Mouse (Mus musculus) hindbrain, embryonic 13.5 days (tissue): ENCODE measurements around the gene Zmiz1. TPM values are rescaled to one million over a fixed set of nuclear protein-coding genes. Genes with fewer than 3 reads are reported as not detected.
A peak's percentile ranks its signal among the peaks of the same experiment; 100 is the strongest.

Experiments
- ATAC-seq: fragments of 200-750 bp; cut with Nextera tagmentation; 2 replicates; pipeline ENCODE4 v1.8.0; 2017; ENCODE audit warnings: moderate TSS enrichment; ENCODE audit not compliant: low FRiP score
- H3K27ac ChIP-seq: fragments of 300-500 bp; sonication (generic); 2 replicates; pipeline ENCODE4 v1.5.1; 2015; ENCODE audit warnings: inconsistent platforms, mild to moderate bottlenecking, moderate library complexity
- H3K27me3 ChIP-seq: fragments of 300-500 bp; sonication (generic); 2 replicates; pipeline ENCODE4 v1.6.1; 2015; ENCODE audit warnings: mild to moderate bottlenecking, inconsistent platforms
- H3K36me3 ChIP-seq: fragments of 300-500 bp; sonication (generic); 2 replicates; pipeline ENCODE4 v1.6.1; 2015; ENCODE audit warnings: mild to moderate bottlenecking, inconsistent platforms
- H3K4me1 ChIP-seq: fragments of 300-500 bp; sonication (generic); replicated peaks from 2 replicates; pipeline ENCODE4 v1.6.1; 2015; ENCODE audit warnings: inconsistent platforms
- H3K4me2 ChIP-seq: fragments of 300-500 bp; sonication (generic); 2 replicates; pipeline ENCODE4 v1.6.1; 2015; ENCODE audit warnings: inconsistent platforms, mild to moderate bottlenecking, moderate library complexity
- H3K4me3 ChIP-seq: fragments of 300-500 bp; sonication (generic); 2 replicates; pipeline ENCODE4 v1.5.1; 2015; ENCODE audit warnings: mild to moderate bottlenecking, inconsistent platforms
- H3K9ac ChIP-seq: fragments of 300-500 bp; sonication (generic); 2 replicates; pipeline ENCODE4 v1.6.1; 2015; ENCODE audit warnings: mild to moderate bottlenecking, inconsistent platforms
- H3K9me3 ChIP-seq: fragments of 300-500 bp; sonication (generic); 2 replicates; pipeline ENCODE4 v1.6.1; 2016; ENCODE audit warnings: inconsistent platforms
- WGBS: fragments of 180-500 bp; shearing (Covaris S2); methylation state at CpG from one replicate; pipeline ENCODE4 v1.1.7; 2015; 5-methylcytosine and 5-hydroxymethylcytosine counted together
- polyA plus RNA-seq: library from polyadenylated mRNA; unstranded; fragments of >200 nt; fragmentation: Nextera tagmentation; extraction: Ambion mirVana; gene quantifications from 2 replicates; pipeline ENCODE4 v1.2.1, GENCODE M21; 2015

Gene Zmiz1
- polyA plus RNA-seq, 1 experiment from 2014 or later = 58.5 TPM

- Histone ChIP-seq H3K9ac (peak overlapping the region; percentile 100), H3K27me3 (peaks cover 4% of the 10 kb centered on the region; the same call in 1 of the 2 replicates), H3K4me2 (peak overlapping the region; percentile 98), H3K9me3 (no peaks in the 10 kb centered on the region), H3K4me1 (peaks cover 59% of the 10 kb centered on the region), H3K36me3 (no peaks in the 10 kb centered on the region), H3K27ac (peak overlapping the region; percentile 99), H3K4me3 (peak overlapping the region; percentile 99)
- WGBS = under 1% methylated on average over 37 of the region's 37 CpGs
- ATAC-seq = 0 out of 2 replicates have a peak, but pooled peaks have one; percentile 12
Observed at GRCm38 (mm10) chr14:25458111-25459015, 622 bp upstream of the Zmiz1 start.

DNA sequence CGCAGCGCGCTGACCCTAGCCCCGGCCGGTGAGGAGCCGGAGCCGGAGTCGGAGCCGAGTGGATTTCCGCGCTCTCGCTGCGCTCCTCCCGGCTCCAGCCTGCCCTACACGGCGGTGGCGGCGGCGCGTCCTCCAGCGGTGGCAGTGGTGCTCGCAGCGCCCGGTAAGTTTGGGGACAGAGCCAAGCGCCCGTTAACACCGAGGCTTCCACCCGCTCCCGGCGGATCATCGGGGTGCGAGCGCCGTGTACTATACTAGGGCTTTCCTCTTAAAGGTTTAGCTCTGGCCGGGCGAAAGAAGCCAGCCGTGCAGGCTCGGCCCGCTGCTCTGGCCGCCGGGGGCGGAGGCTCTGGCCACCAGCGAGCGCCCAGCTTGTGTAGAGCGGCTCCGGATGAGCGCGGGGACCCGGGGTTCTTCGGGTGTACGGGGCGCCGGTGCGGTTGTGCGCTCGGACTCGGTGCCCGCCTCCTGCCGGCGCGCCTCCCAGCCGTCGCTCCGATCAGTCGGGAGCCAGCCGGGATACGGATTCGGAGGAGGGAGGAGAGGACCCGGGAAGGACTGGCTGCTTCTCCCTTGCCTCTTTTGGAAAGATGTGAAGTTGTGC lies 511 bp downstream of the Zmiz1 start:
- H3K27ac ChIP-seq = peak overlapping the region; percentile 99
- H3K9me3 ChIP-seq = no peaks in the 10 kb centered on the region
- peak overlapping the region; percentile 100 for H3K9ac ChIP-seq
- H3K4me1 ChIP-seq = peaks cover 67% of the 10 kb centered on the region
- no peaks in the 10 kb centered on the region for H3K36me3 ChIP-seq
- ATAC-seq = 0 out of 2 replicates have a peak, but pooled peaks have one; percentile 15
- WGBS = under 1% methylated on average over 69 of the region's 69 CpGs
- peak overlapping the region; percentile 98 for H3K4me2 ChIP-seq
- H3K27me3 ChIP-seq = no peaks in the 10 kb centered on the region
- peak overlapping the region; percentile 99 for H3K4me3 ChIP-seq

DNA sequence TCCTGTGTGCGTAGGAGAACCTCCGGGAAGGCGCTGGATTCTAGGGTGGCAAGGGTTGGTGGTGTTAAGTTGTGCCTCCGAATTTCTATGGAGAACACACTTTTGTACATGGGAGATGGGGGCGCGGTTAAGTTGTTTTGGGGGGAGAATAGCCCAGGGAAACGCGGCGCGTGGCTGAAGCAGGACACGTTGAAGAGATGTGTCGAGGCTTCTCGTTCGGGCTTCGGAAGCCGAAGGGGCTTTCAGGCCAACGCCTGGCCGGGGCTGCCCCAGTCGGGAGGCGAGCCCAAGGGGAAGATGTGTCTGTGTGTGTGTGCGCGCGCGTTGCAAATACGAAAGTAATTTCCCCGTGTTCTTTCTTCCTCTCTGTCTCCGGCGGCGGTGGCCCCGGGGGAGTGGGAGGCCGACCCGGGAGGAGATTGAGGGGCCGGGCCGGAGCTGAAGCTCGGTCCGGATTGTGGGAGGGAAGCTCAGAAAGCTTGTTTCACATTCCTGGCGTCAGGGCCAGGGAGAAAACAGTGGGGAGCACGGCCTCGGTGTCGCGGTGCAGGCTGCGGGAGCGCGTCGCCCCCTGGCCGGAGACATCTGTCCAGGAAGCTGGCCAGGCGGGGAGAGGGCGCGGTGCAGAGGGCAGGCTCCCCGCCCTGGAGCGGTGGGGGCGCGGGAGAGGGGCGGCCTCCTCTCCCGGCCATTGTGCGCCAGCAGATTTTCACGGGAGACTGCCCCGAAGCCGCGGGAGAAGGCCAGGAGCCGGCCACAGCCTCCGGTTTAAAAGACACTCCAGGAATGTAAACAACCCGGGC lies 1.2 kb downstream of the Zmiz1 start:
- peak overlapping the region; percentile 99 for H3K27ac ChIP-seq
- no peak for ATAC-seq
- under 1% methylated on average over 55 of the region's 63 CpGs for WGBS

DNA sequence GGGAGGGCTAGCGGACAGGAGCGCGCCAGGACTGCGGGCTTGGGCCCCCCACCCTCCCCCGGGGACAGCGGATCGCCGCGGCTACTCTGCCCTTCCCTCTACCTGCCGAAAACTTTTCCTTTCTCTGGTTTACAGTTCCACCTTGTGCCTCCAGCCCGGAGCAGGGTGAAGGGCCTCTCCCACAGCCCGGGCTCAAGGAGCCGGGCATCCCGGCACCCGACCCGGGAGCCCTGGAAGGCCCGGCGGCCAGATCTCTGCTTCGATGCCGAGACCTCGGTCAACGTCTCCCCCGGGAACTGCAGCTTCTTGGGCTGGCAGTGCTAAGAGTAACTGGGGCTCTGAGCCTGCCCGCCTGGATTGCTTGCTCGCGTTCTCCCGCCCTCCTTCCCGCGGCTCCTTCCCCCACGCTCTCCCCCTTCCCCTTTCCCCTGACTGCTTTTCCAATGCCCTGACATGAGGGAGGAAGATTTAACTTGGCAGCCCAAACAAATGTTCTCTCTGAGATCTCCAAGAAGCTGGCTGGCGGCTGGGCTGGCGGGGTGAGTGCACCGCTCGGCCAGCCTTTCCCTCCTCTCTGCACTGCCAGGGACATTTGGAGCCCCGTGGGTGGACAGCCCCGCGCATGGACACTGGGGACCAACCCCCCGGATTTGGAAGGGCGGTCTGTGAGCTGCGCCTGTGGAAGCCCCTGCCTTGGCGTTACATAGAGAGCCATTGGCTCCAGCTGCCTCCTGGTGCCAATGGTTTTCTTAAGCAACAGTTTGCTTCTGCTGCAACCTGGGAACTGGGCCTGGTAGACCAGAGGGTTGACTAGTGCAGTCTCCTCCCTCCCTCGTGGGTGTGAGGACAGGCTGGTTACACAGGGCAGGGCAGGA lies 2.1 kb downstream of the Zmiz1 start:
- Histone ChIP-seq H3K4me2 (peak overlapping the region; percentile 98), H3K9ac (peak overlapping the region; percentile 100), H3K27me3 (no peaks in the 10 kb centered on the region), H3K27ac (peak overlapping the region; percentile 99), H3K9me3 (no peaks in the 10 kb centered on the region), H3K4me1 (peaks cover 70% of the 10 kb centered on the region), H3K36me3 (no peaks in the 10 kb centered on the region), H3K4me3 (peak overlapping the region; percentile 99)
- 0% methylated on average over 42 of the region's 42 CpGs for WGBS
- ATAC-seq = no peak

More for the DNA sequence above, 1.2 kb downstream of the Zmiz1 start:
- Histone ChIP-seq H3K27me3 (no peaks in the 10 kb centered on the region), H3K9ac (peak overlapping the region; percentile 100), H3K4me3 (peak overlapping the region; percentile 99), H3K4me2 (peak overlapping the region; percentile 98), H3K9me3 (no peaks in the 10 kb centered on the region), H3K4me1 (peaks cover 70% of the 10 kb centered on the region), H3K36me3 (no peaks in the 10 kb centered on the region)

DNA sequence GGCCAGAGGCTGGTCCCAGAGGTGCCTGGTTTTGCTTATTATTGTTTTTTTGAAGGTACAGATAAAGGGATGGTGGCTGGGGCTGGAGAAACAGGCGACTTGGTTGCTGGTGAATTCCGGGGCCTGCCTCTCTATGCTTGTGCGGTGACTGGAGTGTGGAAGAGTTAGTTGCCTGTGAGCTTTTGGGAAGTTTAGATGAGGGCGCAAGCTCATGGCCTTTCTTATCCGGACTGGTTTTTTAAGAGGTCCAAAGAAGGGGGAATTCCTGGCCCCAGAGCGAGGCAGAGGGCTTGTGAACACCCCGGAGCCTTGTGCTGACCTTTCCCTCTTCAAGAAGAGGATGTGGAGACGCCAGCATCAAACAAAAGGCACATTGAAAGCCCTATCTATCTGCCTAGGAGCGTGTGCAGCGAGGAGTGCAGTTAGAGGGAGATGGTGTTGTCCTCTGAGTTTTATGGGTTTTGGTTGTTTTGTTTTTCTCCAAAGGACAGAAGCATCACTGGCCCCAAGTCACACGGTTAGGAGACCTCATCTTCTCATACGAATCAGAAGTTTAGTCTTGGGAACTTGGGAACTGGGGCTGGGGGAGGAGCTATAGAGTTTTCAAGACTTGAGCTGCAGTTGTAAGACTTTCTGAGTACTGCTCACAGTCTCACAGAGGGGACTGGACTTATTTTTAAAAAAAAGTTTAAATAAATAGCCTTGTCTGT lies 2.8 kb downstream of the Zmiz1 start:
- peak overlapping the region; percentile 99 for H3K27ac ChIP-seq
- H3K9ac ChIP-seq = peak overlapping the region; percentile 100
- peak overlapping the region; percentile 99 for H3K4me3 ChIP-seq
- H3K27me3 ChIP-seq = no peaks in the 10 kb centered on the region
- whole genome bisulfite sequencing = 2% methylated on average over 12 of the region's 12 CpGs
- ATAC-seq = no peak
- peaks cover 70% of the 10 kb centered on the region for H3K4me1 ChIP-seq
- H3K4me2 ChIP-seq = peak overlapping the region; percentile 98
- no peaks in the 10 kb centered on the region for H3K9me3 ChIP-seq
- no peaks in the 10 kb centered on the region for H3K36me3 ChIP-seq

DNA sequence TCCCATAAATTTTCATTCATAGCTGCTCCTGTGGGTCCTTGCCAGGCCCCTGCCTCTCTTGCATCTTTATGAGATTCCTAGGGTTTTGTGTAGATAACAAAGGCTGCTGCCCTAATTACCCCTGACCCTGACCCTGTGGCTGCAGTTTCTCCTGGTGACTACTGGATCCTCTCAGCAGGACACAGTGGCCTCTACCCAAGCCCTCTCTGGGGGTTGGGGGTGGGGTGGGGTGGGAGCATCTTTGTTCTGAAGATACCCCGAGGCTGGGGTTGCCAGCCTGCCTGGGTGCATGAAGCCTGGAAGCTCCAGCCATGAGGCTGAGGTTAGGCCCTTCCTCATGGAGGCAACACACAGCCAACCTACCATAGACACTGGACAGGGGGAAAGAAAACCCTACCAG lies 4.0 kb downstream of the Zmiz1 start:
- Histone ChIP-seq H3K36me3 (no peaks in the 10 kb centered on the region), H3K9me3 (no peaks in the 10 kb centered on the region), H3K27ac (no peak overlapping the region), H3K27me3 (no peaks in the 10 kb centered on the region), H3K4me1 (peaks cover 75% of the 10 kb centered on the region), H3K4me3 (no peak overlapping the region), H3K4me2 (peak overlapping the region; percentile 98), H3K9ac (peak overlapping the region; percentile 35)
- no peak for ATAC-seq
- WGBS = 5% methylated on average over 1 of the region's 1 CpGs

DNA sequence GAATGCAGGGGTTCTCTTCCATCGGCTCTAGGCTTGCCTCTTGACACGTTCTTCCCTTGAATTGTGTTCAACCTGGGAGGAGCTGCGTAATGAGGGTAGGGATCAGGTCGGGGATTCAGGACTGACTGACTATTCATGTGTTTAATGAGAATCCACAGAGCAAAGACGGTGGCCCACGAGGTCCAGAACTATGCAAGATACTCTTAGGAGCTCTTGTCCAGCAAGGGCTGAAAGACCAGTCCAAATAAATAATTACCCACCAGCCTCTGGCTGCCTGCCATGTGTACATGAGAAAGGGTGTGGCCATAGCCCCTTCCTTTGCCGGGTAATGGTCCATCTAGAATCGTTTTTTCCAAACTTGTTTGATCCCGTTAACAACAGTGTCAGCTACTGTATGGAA lies 4.9 kb downstream of the Zmiz1 start:
- Histone ChIP-seq H3K36me3 (no peaks in the 10 kb centered on the region), H3K4me2 (peak overlapping the region; percentile 98), H3K9ac (peak overlapping the region; percentile 35; the same call in 1 of the 2 replicates), H3K27ac (no peak overlapping the region), H3K4me3 (no peak overlapping the region), H3K27me3 (no peaks in the 10 kb centered on the region), H3K4me1 (peaks cover 76% of the 10 kb centered on the region), H3K9me3 (no peaks in the 10 kb centered on the region)
- ATAC-seq = no peak
- 36% methylated on average over 9 of the region's 9 CpGs for WGBS

DNA sequence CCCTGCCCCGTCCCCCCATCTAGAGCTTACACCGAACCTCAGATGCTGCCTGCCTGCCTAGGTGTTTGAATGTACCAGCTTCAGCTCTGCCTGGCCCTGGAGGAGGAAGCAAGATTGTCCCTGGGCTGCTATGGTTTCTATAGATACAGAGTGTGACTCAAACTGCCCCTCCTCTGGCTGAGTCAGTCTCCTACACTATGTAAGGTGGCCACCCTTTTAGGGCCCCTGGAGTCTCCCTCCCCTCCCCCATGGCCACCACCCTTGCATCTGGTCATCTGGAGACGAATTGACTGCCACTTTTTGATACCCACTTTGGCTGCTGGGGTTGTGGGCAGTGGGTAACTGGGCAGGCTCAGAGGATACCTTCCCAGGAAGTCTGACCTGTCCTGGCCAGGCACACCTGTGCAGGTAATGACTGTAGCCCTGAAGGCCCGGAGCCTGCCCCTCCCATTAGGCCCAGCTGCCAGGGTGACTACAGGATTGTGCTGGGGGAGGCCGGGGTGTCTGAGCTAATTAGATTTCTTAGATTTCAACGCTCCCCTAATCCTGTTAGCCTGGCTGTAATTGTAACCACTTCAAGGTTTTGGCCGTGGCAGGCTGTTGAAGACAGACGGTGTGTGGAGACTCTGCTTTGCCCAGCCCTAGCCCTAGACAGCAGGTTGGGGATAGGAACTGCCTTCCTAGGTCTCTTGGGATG lies 5.8 kb downstream of the Zmiz1 start:
- Histone ChIP-seq H3K27ac (peak overlapping the region; percentile 58; the same call in 1 of the 2 replicates), H3K9ac (peak overlapping the region; percentile 35), H3K27me3 (no peaks in the 10 kb centered on the region), H3K4me2 (peak overlapping the region; percentile 98), H3K4me1 (peaks cover 85% of the 10 kb centered on the region), H3K36me3 (no peaks in the 10 kb centered on the region), H3K4me3 (no peak overlapping the region), H3K9me3 (no peaks in the 10 kb centered on the region)
- ATAC-seq = no peak
- WGBS = 45% methylated on average over 8 of the region's 8 CpGs

DNA sequence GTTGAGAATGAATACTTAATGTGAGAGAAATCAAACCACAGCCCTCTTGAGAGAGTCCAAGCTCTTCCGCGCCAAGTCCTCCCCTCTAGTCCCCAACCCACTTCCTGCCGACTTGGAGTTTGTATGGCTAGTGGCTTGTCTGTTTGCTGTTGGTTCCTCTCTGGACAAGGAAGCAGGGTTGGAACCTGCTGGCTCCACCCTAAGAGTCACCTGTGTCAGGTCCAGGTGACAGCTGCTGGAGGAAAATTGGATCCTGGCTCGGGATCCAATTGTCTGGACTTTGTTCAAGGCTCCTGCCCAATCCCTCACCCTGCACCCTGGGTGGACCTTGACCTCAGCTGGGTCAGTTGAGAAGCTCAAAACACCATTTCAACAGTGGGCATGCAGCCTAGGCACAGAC lies 7.4 kb downstream of the Zmiz1 start:
- no peak for ATAC-seq
- Histone ChIP-seq H3K9ac (no peak overlapping the region), H3K27me3 (no peaks in the 10 kb centered on the region), H3K36me3 (no peaks in the 10 kb centered on the region), H3K4me1 (peaks cover 98% of the 10 kb centered on the region), H3K4me2 (no peak overlapping the region), H3K4me3 (no peak overlapping the region), H3K9me3 (no peaks in the 10 kb centered on the region), H3K27ac (0 out of 2 replicates have a peak overlapping the region, but pooled peaks have one; percentile 13)
- WGBS = 63% methylated on average over 4 of the region's 4 CpGs

- Histone ChIP-seq H3K9me3 (no peaks in the 10 kb centered on the region), H3K4me1 (peaks cover 98% of the 10 kb centered on the region), H3K27ac (peak overlapping the region; percentile 63), H3K36me3 (no peaks in the 10 kb centered on the region), H3K9ac (peak overlapping the region; percentile 40; the same call in 1 of the 2 replicates), H3K4me2 (no peak overlapping the region), H3K4me3 (no peak overlapping the region), H3K27me3 (no peaks in the 10 kb centered on the region)
- WGBS = 72% methylated on average over 10 of the region's 10 CpGs
- ATAC-seq = no peak
Observed at GRCm38 (mm10) chr14:25467911-25468668, 9.1 kb downstream of the Zmiz1 start.
